Mouse (Mus musculus): ENCODE data around the gene Hnrnpul1. TPM values are rescaled to one million over a fixed set of nuclear protein-coding genes. Genes with fewer than 3 reads are reported as not detected.

Hnrnpul1 gene
- polyA plus RNA-seq, 1 experiment from 2014 or later = 31.4 TPM

DNA sequence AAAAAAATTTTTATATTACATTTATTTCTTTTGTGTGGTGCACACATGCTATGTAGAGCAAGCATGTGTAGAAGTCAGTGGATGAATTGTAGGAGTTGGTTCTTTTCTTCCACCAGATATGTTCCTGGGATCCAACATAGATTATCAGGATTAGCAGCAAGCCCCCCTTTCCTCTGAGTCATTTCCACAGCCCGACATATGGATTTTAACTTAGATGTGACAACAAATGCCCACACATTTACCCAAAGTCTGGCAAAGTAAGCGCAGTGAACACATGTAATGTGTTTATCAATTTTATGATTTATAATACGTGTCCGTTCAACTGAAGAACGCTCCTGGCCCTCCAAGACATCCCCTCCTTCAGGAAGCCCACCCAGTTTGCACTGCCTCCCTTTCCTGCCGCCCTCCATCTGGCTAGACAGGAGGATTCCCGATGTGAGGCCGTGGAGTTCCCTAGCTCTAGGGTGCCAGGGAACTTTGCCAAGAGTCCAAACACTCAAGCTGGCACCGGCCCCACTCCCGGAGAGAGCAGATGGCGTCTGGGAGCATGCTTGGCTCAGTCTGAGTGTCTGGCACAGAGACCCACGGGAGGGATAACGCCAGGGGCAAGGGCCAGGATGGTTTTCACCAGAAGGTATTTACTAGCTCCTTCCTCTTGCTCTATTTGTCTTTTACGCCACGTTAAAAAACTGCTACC, 78.3 kb downstream of the Hnrnpul1 start:
- DNase-seq = no peak
- Histone ChIP-seq H3K4me3 (replicated peaks) (no peak overlapping the region), H3K9me3 (replicated peaks) (no peaks in the 10 kb centered on the region), H3K27me3 (peaks cover 41% of the 10 kb centered on the region), H3K9ac (no peak overlapping the region), H3K27ac (no peak overlapping the region), H3K36me3 (no peaks in the 10 kb centered on the region), H3K4me1 (replicated peaks) (peaks cover 30% of the 10 kb centered on the region), H3K4me2 (no peak overlapping the region)
- 77% methylated on average over 15 of the region's 15 CpGs for WGBS (ENCODE audit: insufficient replicate concordance)
- ATAC-seq (ENCODE audit: low read depth) = no peak

DNA sequence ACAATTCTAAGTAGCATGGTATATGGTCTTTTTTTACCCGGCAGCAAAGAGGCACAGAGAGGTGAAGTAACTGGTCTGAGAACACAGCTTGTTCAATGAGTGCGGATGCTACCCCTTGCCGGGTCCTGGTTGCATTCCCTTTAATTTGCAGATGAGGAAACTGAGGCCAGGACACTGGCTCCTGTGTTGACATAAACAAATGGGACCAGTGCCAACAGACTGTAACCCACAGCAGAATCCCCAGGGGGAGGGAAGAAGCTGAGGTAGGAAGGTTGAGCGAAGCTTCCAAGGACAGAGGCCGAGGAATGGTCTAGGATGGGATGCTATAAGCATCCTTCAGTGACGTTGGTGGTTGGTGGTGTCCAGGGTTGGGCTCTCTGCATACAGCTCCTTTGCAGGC, 79.2 kb downstream of the Hnrnpul1 start:
- Histone ChIP-seq H3K9ac (no peak overlapping the region), H3K27me3 (peaks cover 41% of the 10 kb centered on the region), H3K36me3 (no peaks in the 10 kb centered on the region), H3K9me3 (replicated peaks) (no peaks in the 10 kb centered on the region), H3K27ac (no peak overlapping the region), H3K4me2 (peak overlapping the region; percentile 68), H3K4me1 (replicated peaks) (peaks cover 27% of the 10 kb centered on the region), H3K4me3 (replicated peaks) (no peak overlapping the region)
- DNase-seq (no peak), ATAC-seq (ENCODE audit: low read depth) (no peak)
- WGBS (ENCODE audit: insufficient replicate concordance) = 50% methylated on average over 6 of the region's 6 CpGs

DNA sequence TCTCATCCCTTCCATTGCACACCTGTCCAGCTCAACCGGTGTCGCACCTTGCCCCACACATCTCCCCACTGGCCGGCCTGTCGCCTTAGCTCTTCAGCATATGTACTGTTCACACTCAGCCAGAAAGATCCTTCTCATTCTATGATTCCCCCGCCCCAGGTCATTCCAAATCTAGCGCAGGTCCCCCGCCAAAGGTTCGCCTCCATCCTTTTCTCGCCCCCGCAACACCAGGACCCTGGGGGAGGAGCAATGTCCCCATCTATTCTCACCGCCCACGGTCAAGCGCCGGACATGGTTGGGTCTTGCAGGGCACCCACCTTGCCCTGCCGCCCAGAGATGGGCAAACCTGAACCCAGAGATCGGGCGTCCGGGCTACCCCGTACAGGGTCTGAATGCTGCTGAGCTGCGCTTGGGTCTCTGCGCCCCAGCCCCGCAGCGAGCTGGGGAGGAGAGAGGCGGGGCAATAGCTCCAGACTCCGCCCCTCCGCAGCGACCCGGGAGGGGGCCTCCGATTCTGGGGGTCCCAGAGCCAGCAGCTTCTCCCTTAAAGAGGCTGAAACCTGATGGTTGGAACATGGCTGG, 79.7 kb downstream of the Hnrnpul1 start, which contains the start of gene Tmem91:
Tmem91 (minus strand) TSS at position 448 of the 582 bp plus-strand sequence.
- no peaks in the 10 kb centered on the region for H3K9me3 ChIP-seq (replicated peaks)
- ATAC-seq (ENCODE audit: low read depth) = no peak
- H3K27ac ChIP-seq = no peak within 1 kb of the TSS
- H3K4me2 ChIP-seq = peak within 1 kb of the TSS; percentile 68
- peaks cover 41% of the 10 kb centered on the region for H3K27me3 ChIP-seq
- peaks cover 22% of the 10 kb centered on the region for H3K4me1 ChIP-seq (replicated peaks)
- H3K36me3 ChIP-seq = no peaks in the 10 kb centered on the region
- H3K9ac ChIP-seq = peak within 1 kb of the TSS; percentile 45
- DNase-seq = no peak
- H3K4me3 ChIP-seq (replicated peaks) = peak within 1 kb of the TSS; percentile 48
- 2% methylated on average over 29 of the region's 29 CpGs for WGBS (ENCODE audit: insufficient replicate concordance)

DNA sequence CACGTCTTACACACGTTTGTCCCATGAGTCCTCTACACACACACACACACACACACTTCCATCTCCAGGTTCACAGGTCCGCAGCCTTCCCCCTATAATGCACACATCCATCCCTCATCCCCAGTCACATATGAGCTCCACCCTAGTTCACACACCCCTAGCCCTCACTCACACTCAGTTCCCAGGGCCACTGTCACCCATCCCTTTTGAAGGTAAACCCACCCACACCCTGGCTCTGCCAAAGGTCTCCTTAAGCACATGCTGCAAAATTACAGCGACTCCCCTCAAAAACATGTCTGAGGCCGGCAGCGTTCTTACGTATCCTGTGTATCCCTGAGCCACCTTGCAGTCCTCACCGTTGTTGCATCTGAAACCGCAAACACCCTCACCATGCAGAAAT, 80.3 kb downstream of the Hnrnpul1 start:
- Histone ChIP-seq H3K4me2 (peak overlapping the region; percentile 68), H3K9me3 (replicated peaks) (no peaks in the 10 kb centered on the region), H3K4me3 (replicated peaks) (peak overlapping the region; percentile 48), H3K36me3 (no peaks in the 10 kb centered on the region), H3K27me3 (peaks cover 41% of the 10 kb centered on the region), H3K9ac (peak overlapping the region; percentile 45; the same call in 1 of the 2 replicates), H3K27ac (no peak overlapping the region), H3K4me1 (replicated peaks) (peaks cover 17% of the 10 kb centered on the region)
- DNase-seq (no peak), ATAC-seq (ENCODE audit: low read depth) (no peak)
- WGBS (ENCODE audit: insufficient replicate concordance) = 20% methylated on average over 9 of the region's 9 CpGs

DNA sequence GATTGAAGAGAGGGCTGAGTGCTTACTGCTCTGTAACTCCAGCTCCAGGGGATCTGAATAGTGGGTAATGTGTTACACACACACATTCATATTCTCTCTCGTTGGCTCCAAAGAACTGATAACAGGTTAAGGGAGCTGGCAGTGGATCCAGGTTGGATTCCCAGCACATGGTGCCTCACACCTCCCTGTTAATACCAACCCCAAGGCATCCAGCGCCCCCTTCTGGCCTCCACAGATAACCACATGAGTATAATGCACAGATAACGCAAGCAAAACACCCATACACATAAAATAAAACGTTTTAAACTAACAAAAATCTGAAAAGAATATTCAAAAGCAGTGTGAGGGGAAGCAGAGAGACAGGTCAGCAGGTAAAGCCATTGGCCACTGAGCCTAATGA, 82.1 kb downstream of the Hnrnpul1 start:
- Histone ChIP-seq H3K27ac (no peak overlapping the region), H3K4me3 (replicated peaks) (no peak overlapping the region), H3K36me3 (peaks cover 15% of the 10 kb centered on the region), H3K9me3 (replicated peaks) (no peaks in the 10 kb centered on the region), H3K9ac (no peak overlapping the region), H3K27me3 (peaks cover 41% of the 10 kb centered on the region), H3K4me1 (replicated peaks) (peaks cover 12% of the 10 kb centered on the region), H3K4me2 (no peak overlapping the region)
- 47% methylated on average over 4 of the region's 4 CpGs for WGBS (ENCODE audit: insufficient replicate concordance)
- DNase-seq (no peak), ATAC-seq (ENCODE audit: low read depth) (no peak)

DNA sequence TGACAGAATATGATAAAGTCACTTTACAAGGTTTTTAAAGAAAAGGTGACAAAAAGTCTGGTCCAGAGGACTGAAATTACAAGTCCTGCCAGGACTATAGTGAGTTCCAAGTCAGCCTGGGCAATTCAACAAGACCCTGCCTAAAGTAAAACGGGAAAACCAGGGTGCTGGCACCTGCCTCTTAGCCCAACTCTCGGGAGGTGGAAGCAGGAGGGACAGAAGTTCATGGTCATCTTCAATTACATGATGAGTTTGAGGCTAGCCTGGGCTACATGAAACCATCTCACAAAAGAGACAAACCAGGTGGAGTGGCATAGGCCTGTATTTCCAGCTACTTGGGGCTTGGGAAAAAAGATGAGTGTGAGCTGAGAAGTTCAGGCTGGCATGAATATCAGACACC, 82.9 kb downstream of the Hnrnpul1 start:
- Histone ChIP-seq H3K4me2 (no peak overlapping the region), H3K27ac (no peak overlapping the region), H3K4me1 (replicated peaks) (peaks cover 12% of the 10 kb centered on the region), H3K9me3 (replicated peaks) (no peaks in the 10 kb centered on the region), H3K36me3 (peaks cover 23% of the 10 kb centered on the region), H3K27me3 (peaks cover 37% of the 10 kb centered on the region), H3K4me3 (replicated peaks) (no peak overlapping the region), H3K9ac (no peak overlapping the region)
- DNase-seq (no peak), ATAC-seq (ENCODE audit: low read depth) (no peak)
- WGBS (ENCODE audit: insufficient replicate concordance) = 60% methylated on average over 2 of the region's 2 CpGs

Other genes starting within 250 kb of the Hnrnpul1 start
- 0.03 TPM in 1 of 2 replicates, not detected in the other for gene Ceacam2, start 214.9 kb downstream of the Hnrnpul1 start, polyA plus RNA-seq (2015; fragmentation: Nextera tagmentation; extraction: Ambion mirVana)
- gene Erich4, start 138.9 kb downstream of the Hnrnpul1 start, polyA plus RNA-seq (2015; fragmentation: Nextera tagmentation; extraction: Ambion mirVana) = 0.32 TPM in 2 replicates
- 10.4 and 11.3 TPM in 2 replicates for gene Dmac2, start 135.3 kb downstream of the Hnrnpul1 start, polyA plus RNA-seq (2015; fragmentation: Nextera tagmentation; extraction: Ambion mirVana)
- gene B3gnt8, start 128.1 kb downstream of the Hnrnpul1 start, polyA plus RNA-seq (2015; fragmentation: Nextera tagmentation; extraction: Ambion mirVana) = 2.1 and 2.2 TPM in 2 replicates
- 20.0 and 21.6 TPM in 2 replicates for gene Bckdha, start 95.8 kb downstream of the Hnrnpul1 start, polyA plus RNA-seq (2015; fragmentation: Nextera tagmentation; extraction: Ambion mirVana)
- 62.3 and 68.8 TPM in 2 replicates for gene Exosc5, start 95.6 kb downstream of the Hnrnpul1 start, polyA plus RNA-seq (2015; fragmentation: Nextera tagmentation; extraction: Ambion mirVana)
- 1.0 and 1.1 TPM in 2 replicates for gene Tmem91, start 79.6 kb downstream of the Hnrnpul1 start, polyA plus RNA-seq (2015; fragmentation: Nextera tagmentation; extraction: Ambion mirVana)
- gene B9d2, start 74.0 kb downstream of the Hnrnpul1 start, polyA plus RNA-seq (2015; fragmentation: Nextera tagmentation; extraction: Ambion mirVana) = 21.8 and 25.1 TPM in 2 replicates
- 6.1 and 6.9 TPM in 2 replicates for gene Tgfb1, start 67.8 kb downstream of the Hnrnpul1 start, polyA plus RNA-seq (2015; fragmentation: Nextera tagmentation; extraction: Ambion mirVana)
- gene Ccdc97, start 35.7 kb downstream of the Hnrnpul1 start, polyA plus RNA-seq (2015; fragmentation: Nextera tagmentation; extraction: Ambion mirVana) = 8.8 and 10.7 TPM in 2 replicates
- gene Axl, start 33.9 kb upstream of the Hnrnpul1 start, polyA plus RNA-seq (2015; fragmentation: Nextera tagmentation; extraction: Ambion mirVana) = 13.3 and 14.5 TPM in 2 replicates
- gene Cyp2s1, start 62.2 kb upstream of the Hnrnpul1 start, polyA plus RNA-seq (2015; fragmentation: Nextera tagmentation; extraction: Ambion mirVana) = 0.34 and 0.38 TPM in 2 replicates
- 0.05 and 0.06 TPM in 2 replicates for gene Cyp2b10, start 142.9 kb upstream of the Hnrnpul1 start, polyA plus RNA-seq (2015; fragmentation: Nextera tagmentation; extraction: Ambion mirVana)

Data from liver, embryonic 13.5 days (tissue).